Mouse (Mus musculus) forebrain, embryonic 15.5 days (tissue): ENCODE data around the gene Lrch1. TPM values are rescaled to one million over a fixed set of nuclear protein-coding genes. Genes with fewer than 3 reads are reported as not detected.

Experiments
- ATAC-seq: fragments of 200-750 bp; cut with Nextera tagmentation; replicated peaks from 2 replicates; pipeline ENCODE4 v1.8.0; 2017; ENCODE audit warnings: mild to moderate bottlenecking, moderate TSS enrichment, moderate library complexity
- H3K27ac ChIP-seq: fragments of 300-500 bp; sonication (generic); replicated peaks from 2 replicates; pipeline ENCODE4 v1.5.1; 2015; ENCODE audit warnings: mild to moderate bottlenecking, inconsistent platforms
- H3K27me3 ChIP-seq: fragments of 300-500 bp; sonication (generic); 2 replicates; pipeline ENCODE4 v1.6.1; 2015; ENCODE audit warnings: inconsistent platforms
- H3K36me3 ChIP-seq: fragments of 300-500 bp; sonication (generic); 2 replicates; pipeline ENCODE4 v1.6.1; 2015; ENCODE audit warnings: mild to moderate bottlenecking, inconsistent platforms
- H3K4me1 ChIP-seq: fragments of 300-500 bp; sonication (generic); 2 replicates; pipeline ENCODE4 v1.6.1; 2015; ENCODE audit warnings: inconsistent platforms
- H3K4me2 ChIP-seq: fragments of 300-500 bp; sonication (generic); replicated peaks from 2 replicates; pipeline ENCODE4 v1.6.1; 2015; ENCODE audit warnings: mild to moderate bottlenecking, inconsistent platforms
- H3K4me3 ChIP-seq: fragments of 300-500 bp; sonication (generic); 2 replicates; pipeline ENCODE4 v1.5.1; 2015; ENCODE audit warnings: mild to moderate bottlenecking, inconsistent platforms
- H3K9ac ChIP-seq: fragments of 300-500 bp; sonication (generic); replicated peaks from 2 replicates; pipeline ENCODE4 v1.6.1; 2015; ENCODE audit warnings: mild to moderate bottlenecking, inconsistent platforms
- H3K9me3 ChIP-seq: fragments of 300-500 bp; sonication (generic); 2 replicates; pipeline ENCODE4 v1.6.1; 2016; ENCODE audit warnings: inconsistent platforms
- WGBS: fragments of 180-500 bp; shearing (Covaris S2); methylation state at CpG from one replicate; pipeline ENCODE4 v1.1.7; 2015; ENCODE audit warnings: mixed read lengths; 5-methylcytosine and 5-hydroxymethylcytosine counted together
- polyA plus RNA-seq: library from polyadenylated mRNA; unstranded; fragments of >200 nt; fragmentation: Nextera tagmentation; extraction: Ambion mirVana; gene quantifications from 2 replicates; pipeline ENCODE4 v1.2.1, GENCODE M21; 2015

The Lrch1 gene
- 10.9 and 13.6 TPM in 2 replicates for polyA plus RNA-seq

GRCm38 (mm10) chr14:74947376-74948013 is at the start of gene Lrch1:
Lrch1 (minus strand) TSS chr14:74947876.
- Histone ChIP-seq H3K4me2 (peak within 1 kb of the TSS; percentile 76), H3K4me1 (peaks cover 24% of the 10 kb centered on the region), H3K27ac (peak within 1 kb of the TSS; percentile 91), H3K9me3 (no peaks in the 10 kb centered on the region), H3K36me3 (no peaks in the 10 kb centered on the region), H3K4me3 (peak within 1 kb of the TSS; percentile 78), H3K27me3 (no peaks in the 10 kb centered on the region), H3K9ac (peak within 1 kb of the TSS; percentile 93)
- ATAC-seq: peak; percentile 74
- WGBS: under 1% methylated on average over 64 of the region's 65 CpGs

GRCm38 (mm10) chr14:74997041-74997440 is 49.4 kb upstream of the Lrch1 start:
- ATAC-seq: no peak
- no peak overlapping the region for H3K9ac ChIP-seq
- H3K4me2 ChIP-seq: no peak overlapping the region
- H3K9me3 ChIP-seq: no peaks in the 10 kb centered on the region
- no peaks in the 10 kb centered on the region for H3K4me1 ChIP-seq
- H3K27me3 ChIP-seq: no peaks in the 10 kb centered on the region
- no peak overlapping the region for H3K4me3 ChIP-seq
- WGBS: 94% methylated on average over 2 of the region's 2 CpGs
- H3K36me3 ChIP-seq: no peaks in the 10 kb centered on the region
- H3K27ac ChIP-seq: no peak overlapping the region

- WGBS: 78% methylated on average over 3 of the region's 3 CpGs
- H3K27ac ChIP-seq: no peak overlapping the region
- no peak overlapping the region for H3K4me2 ChIP-seq
- no peaks in the 10 kb centered on the region for H3K9me3 ChIP-seq
- ATAC-seq: no peak
- no peaks in the 10 kb centered on the region for H3K4me1 ChIP-seq
- H3K4me3 ChIP-seq: no peak overlapping the region
- H3K27me3 ChIP-seq: no peaks in the 10 kb centered on the region
- no peaks in the 10 kb centered on the region for H3K36me3 ChIP-seq
- H3K9ac ChIP-seq: no peak overlapping the region
Observed at GRCm38 (mm10) chr14:74996556-74996955, 48.9 kb upstream of the Lrch1 start.

GRCm38 (mm10) chr14:74990504-74990903 is 42.8 kb upstream of the Lrch1 start:
- Histone ChIP-seq H3K27ac (no peak overlapping the region), H3K4me1 (no peaks in the 10 kb centered on the region), H3K4me3 (no peak overlapping the region), H3K27me3 (no peaks in the 10 kb centered on the region), H3K36me3 (no peaks in the 10 kb centered on the region), H3K4me2 (no peak overlapping the region), H3K9me3 (no peaks in the 10 kb centered on the region), H3K9ac (no peak overlapping the region)
- 0 out of 2 replicates have a peak, but pooled peaks have one; percentile 53 for ATAC-seq
- WGBS: 0% methylated on average over 1 of the region's 1 CpGs

GRCm38 (mm10) chr14:74989909-74990308 is 42.2 kb upstream of the Lrch1 start:
- Histone ChIP-seq H3K4me2 (no peak overlapping the region), H3K4me1 (no peaks in the 10 kb centered on the region), H3K27ac (no peak overlapping the region), H3K9ac (no peak overlapping the region), H3K4me3 (no peak overlapping the region), H3K9me3 (no peaks in the 10 kb centered on the region), H3K36me3 (no peaks in the 10 kb centered on the region), H3K27me3 (no peaks in the 10 kb centered on the region)
- 90% methylated on average over 4 of the region's 4 CpGs for WGBS
- no peak for ATAC-seq

- H3K27me3 ChIP-seq: no peaks in the 10 kb centered on the region
- no peak overlapping the region for H3K9ac ChIP-seq
- H3K9me3 ChIP-seq: no peaks in the 10 kb centered on the region
- H3K27ac ChIP-seq: no peak overlapping the region
- WGBS: 35% methylated on average over 4 of the region's 4 CpGs
- no peak overlapping the region for H3K4me2 ChIP-seq
- no peak for ATAC-seq
- no peak overlapping the region for H3K4me3 ChIP-seq
- no peaks in the 10 kb centered on the region for H3K36me3 ChIP-seq
- H3K4me1 ChIP-seq: no peaks in the 10 kb centered on the region
Observed at GRCm38 (mm10) chr14:74989322-74989721, 41.6 kb upstream of the Lrch1 start.

- H3K36me3 ChIP-seq: no peaks in the 10 kb centered on the region
- WGBS: 70% methylated on average over 3 of the region's 3 CpGs
- H3K27me3 ChIP-seq: no peaks in the 10 kb centered on the region
- H3K4me2 ChIP-seq: no peak overlapping the region
- no peak overlapping the region for H3K9ac ChIP-seq
- no peaks in the 10 kb centered on the region for H3K9me3 ChIP-seq
- no peaks in the 10 kb centered on the region for H3K4me1 ChIP-seq
- H3K27ac ChIP-seq: no peak overlapping the region
- no peak overlapping the region for H3K4me3 ChIP-seq
- no peak for ATAC-seq
Observed at GRCm38 (mm10) chr14:74986527-74986926, 38.9 kb upstream of the Lrch1 start.

- Histone ChIP-seq H3K4me1 (no peaks in the 10 kb centered on the region), H3K27me3 (no peaks in the 10 kb centered on the region), H3K4me2 (no peak overlapping the region), H3K9me3 (no peaks in the 10 kb centered on the region), H3K27ac (no peak overlapping the region), H3K4me3 (no peak overlapping the region), H3K9ac (no peak overlapping the region), H3K36me3 (no peaks in the 10 kb centered on the region)
- ATAC-seq: no peak
- 54% methylated on average over 4 of the region's 4 CpGs for WGBS
Observed at GRCm38 (mm10) chr14:74985658-74986057, 38.0 kb upstream of the Lrch1 start.

- Histone ChIP-seq H3K4me2 (no peak overlapping the region), H3K9me3 (no peaks in the 10 kb centered on the region), H3K4me1 (no peaks in the 10 kb centered on the region), H3K36me3 (no peaks in the 10 kb centered on the region), H3K4me3 (no peak overlapping the region), H3K27ac (no peak overlapping the region), H3K9ac (no peak overlapping the region), H3K27me3 (no peaks in the 10 kb centered on the region)
- WGBS: 85% methylated on average over 7 of the region's 7 CpGs
- no peak for ATAC-seq
Observed at GRCm38 (mm10) chr14:74984817-74985391, 37.2 kb upstream of the Lrch1 start.

- H3K4me2 ChIP-seq: no peak overlapping the region
- H3K4me3 ChIP-seq: no peak overlapping the region
- no peaks in the 10 kb centered on the region for H3K36me3 ChIP-seq
- WGBS: 91% methylated on average over 5 of the region's 5 CpGs
- no peaks in the 10 kb centered on the region for H3K4me1 ChIP-seq
- ATAC-seq: no peak
- no peaks in the 10 kb centered on the region for H3K27me3 ChIP-seq
- no peaks in the 10 kb centered on the region for H3K9me3 ChIP-seq
- H3K9ac ChIP-seq: no peak overlapping the region
- no peak overlapping the region for H3K27ac ChIP-seq
Observed at GRCm38 (mm10) chr14:74983079-74983478, 35.4 kb upstream of the Lrch1 start.

- Histone ChIP-seq H3K9ac (no peak overlapping the region), H3K4me1 (no peaks in the 10 kb centered on the region), H3K4me2 (no peak overlapping the region), H3K27ac (no peak overlapping the region), H3K4me3 (no peak overlapping the region), H3K27me3 (no peaks in the 10 kb centered on the region), H3K9me3 (no peaks in the 10 kb centered on the region), H3K36me3 (no peaks in the 10 kb centered on the region)
- no peak for ATAC-seq
- WGBS: 82% methylated on average over 3 of the region's 3 CpGs
Observed at GRCm38 (mm10) chr14:74981016-74981415, 33.3 kb upstream of the Lrch1 start.

GRCm38 (mm10) chr14:74976972-74977371 is 29.3 kb upstream of the Lrch1 start:
- Histone ChIP-seq H3K4me2 (no peak overlapping the region), H3K27ac (no peak overlapping the region), H3K4me3 (no peak overlapping the region), H3K4me1 (no peaks in the 10 kb centered on the region), H3K27me3 (no peaks in the 10 kb centered on the region), H3K36me3 (no peaks in the 10 kb centered on the region), H3K9ac (no peak overlapping the region), H3K9me3 (no peaks in the 10 kb centered on the region)
- ATAC-seq: no peak
- WGBS: 75% methylated on average over 6 of the region's 6 CpGs
